Mouse (Mus musculus) heart, embryonic 10.5 days (tissue): ENCODE results near the gene Wdr12. TPM values are rescaled to one million over a fixed set of nuclear protein-coding genes. Genes with fewer than 3 reads are reported as not detected.
"Not testable (repeated sequence)": the region's sequence is repeated elsewhere in the genome, so short reads cannot be mapped to it uniquely, and the experiment has no call there.

Experiments used
- DNase-seq: peaks from one replicate; pipeline ENCODE4 v3.0.0-alpha.2; 2017; ENCODE audit warnings: low spot score
- H3K27ac ChIP-seq: fragments of 300-500 bp; sonication (generic); 2 replicates; pipeline ENCODE4 v1.5.1; 2016; ENCODE audit warnings: mild to moderate bottlenecking
- H3K27me3 ChIP-seq: fragments of 300-500 bp; sonication (generic); 2 replicates; pipeline ENCODE4 v1.6.1; 2016; ENCODE audit warnings: mild to moderate bottlenecking; ENCODE audit not compliant: poor library complexity, insufficient read depth, severe bottlenecking
- H3K36me3 ChIP-seq: fragments of 300-500 bp; sonication (generic); 2 replicates; pipeline ENCODE4 v1.6.1; 2016; ENCODE audit warnings: mild to moderate bottlenecking, moderate library complexity
- H3K4me1 ChIP-seq: fragments of 300-500 bp; sonication (generic); 2 replicates; pipeline ENCODE4 v1.6.1; 2016; ENCODE audit warnings: mild to moderate bottlenecking
- H3K4me3 ChIP-seq: fragments of 300-500 bp; sonication (generic); 2 replicates; pipeline ENCODE4 v1.5.1; 2016; ENCODE audit warnings: mild to moderate bottlenecking, moderate library complexity
- H3K9me3 ChIP-seq: fragments of 300-500 bp; sonication (generic); 2 replicates; pipeline ENCODE4 v1.6.1; 2016; ENCODE audit warnings: mild to moderate bottlenecking, moderate library complexity
- WGBS: fragments of 180-500 bp; shearing (Covaris S2); methylation state at CpG from one replicate; pipeline ENCODE4 v1.1.7; 2016; 5-methylcytosine and 5-hydroxymethylcytosine counted together
- polyA plus RNA-seq: library from polyadenylated mRNA; unstranded; fragments of >200 nt; fragmentation: Nextera tagmentation; extraction: Ambion mirVana; gene quantifications from 2 replicates; pipeline ENCODE4 v1.2.1, GENCODE M21; 2016

The Wdr12 gene
- polyA plus RNA-seq, 1 experiment from 2014 or later, result 54.9 TPM

DNA sequence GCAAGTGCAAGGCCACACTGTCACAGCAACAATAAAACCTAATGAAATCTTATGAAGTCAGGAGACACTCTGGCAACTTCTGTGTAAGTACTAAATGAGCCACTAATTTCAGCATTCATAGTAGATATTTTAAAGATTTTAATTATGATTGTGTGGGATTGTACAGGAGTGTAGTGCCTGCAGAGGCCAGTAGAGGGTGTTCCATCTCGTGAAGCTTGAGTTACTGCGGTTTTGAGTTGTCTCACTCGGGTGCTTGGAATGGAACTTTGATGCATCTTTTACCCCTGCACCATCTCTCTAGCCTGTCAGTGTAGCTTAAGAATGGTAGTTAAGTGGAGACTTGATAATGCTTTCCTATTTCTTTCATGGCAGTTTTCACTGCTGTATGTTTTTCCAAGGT lies 43.8 kb downstream of the Wdr12 start:
- H3K27me3 ChIP-seq, result no peaks in the 10 kb centered on the region
- H3K9me3 ChIP-seq, result no peaks in the 10 kb centered on the region
- DNase-seq, result no peak
- no peaks in the 10 kb centered on the region for H3K4me1 ChIP-seq
- no peaks in the 10 kb centered on the region for H3K36me3 ChIP-seq
- H3K27ac ChIP-seq, result no peak overlapping the region
- no peak overlapping the region for H3K4me3 ChIP-seq
- 32% methylated on average over 3 of the region's 3 CpGs for WGBS

DNA sequence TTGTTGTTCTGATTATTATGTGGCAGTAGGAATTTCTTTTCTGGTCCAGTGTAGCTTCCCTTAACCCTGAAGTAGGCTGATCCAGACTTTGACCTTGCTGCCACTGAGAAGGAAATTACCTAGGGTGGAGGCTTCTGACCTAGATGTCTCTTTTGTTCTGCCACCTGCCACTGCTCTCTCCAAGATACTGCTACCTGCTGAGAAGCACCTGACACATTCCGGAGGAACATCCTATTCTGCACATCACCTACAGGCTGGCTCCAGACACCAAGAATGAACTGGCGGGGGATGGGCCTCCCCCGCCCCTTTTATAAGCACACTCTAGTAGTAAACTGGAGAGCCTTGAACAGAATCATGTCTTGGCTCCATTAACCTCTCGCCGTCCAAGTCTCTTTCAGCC lies 51.0 kb downstream of the Wdr12 start:
- not testable (repeated sequence) for DNase-seq, H3K36me3 ChIP-seq, H3K27ac ChIP-seq, H3K4me1 ChIP-seq, H3K9me3 ChIP-seq, H3K4me3 ChIP-seq
- WGBS, result 86% methylated on average over 5 of the region's 5 CpGs
- peaks cover 25% of the 10 kb centered on the region for H3K27me3 ChIP-seq

DNA sequence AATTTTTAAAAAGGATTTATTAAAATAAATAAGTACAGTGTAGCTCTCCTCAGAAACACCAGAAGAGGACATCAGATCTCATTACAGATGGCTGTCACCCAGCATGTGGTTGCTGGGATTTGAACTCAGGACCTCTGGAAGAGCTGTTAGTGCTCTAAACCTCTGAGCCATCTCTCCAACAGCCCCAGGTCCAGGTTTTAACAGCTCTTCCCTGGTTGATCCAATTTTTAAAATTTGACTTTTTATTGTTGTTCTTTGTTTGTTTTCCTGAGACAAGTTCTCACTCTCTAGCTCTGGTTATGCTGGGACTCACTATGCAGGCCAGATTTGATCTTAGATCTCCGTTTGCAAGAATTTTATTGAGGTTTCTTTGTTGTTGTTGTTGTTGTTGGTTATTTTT lies 53.9 kb downstream of the Wdr12 start:
- no peaks in the 10 kb centered on the region for H3K9me3 ChIP-seq
- peaks cover 35% of the 10 kb centered on the region for H3K27me3 ChIP-seq
- H3K27ac ChIP-seq, result no peak overlapping the region
- no peaks in the 10 kb centered on the region for H3K36me3 ChIP-seq
- no peak overlapping the region for H3K4me3 ChIP-seq
- H3K4me1 ChIP-seq, result 0 out of 2 replicates have a peak, but pooled peaks cover 4% of the 10 kb centered on the region
- no peak for DNase-seq
- 86% methylated on average over 1 of the region's 1 CpGs for WGBS

DNA sequence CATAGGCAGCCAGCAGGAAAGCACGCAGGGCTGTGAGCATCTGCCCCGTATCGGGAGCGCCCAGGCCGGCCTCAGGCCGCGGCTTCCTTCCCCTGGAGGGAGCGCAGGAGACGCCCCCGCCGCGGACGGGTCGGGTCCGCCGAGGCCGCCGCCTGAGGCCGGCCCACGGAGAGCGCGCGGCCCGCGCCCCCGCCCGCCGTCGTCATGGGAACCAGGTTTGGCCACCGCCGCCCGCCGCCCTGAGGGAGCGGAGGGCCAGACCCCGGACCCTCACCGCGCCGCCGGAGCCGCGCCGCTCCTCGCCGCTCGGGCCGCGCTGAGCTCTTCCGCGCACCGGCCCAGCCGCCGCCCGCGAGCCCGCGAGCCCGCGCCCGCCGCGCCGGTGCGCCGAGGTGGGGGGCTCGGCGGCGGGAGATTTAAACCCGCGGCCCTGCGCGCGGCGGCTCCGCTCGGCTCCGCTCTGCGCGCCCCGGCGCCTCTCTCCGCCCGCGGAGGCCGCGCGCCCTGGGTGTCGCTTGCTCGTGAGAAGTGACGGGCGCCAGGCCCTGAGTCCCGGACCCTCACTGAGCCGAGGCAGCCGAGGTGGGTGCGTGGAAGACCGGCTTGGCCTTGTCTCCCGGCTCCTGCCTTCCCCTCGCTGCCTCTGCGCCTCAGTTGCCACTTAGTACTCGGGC lies 55.5 kb downstream of the Wdr12 start, which contains the start of gene Ica1l:
Ica1l (minus strand) TSS at position 389 of the 674 bp plus-strand sequence.
- Histone ChIP-seq H3K4me3 (peak within 1 kb of the TSS; percentile 77), H3K27ac (peak within 1 kb of the TSS; percentile 80), H3K4me1 (0 out of 2 replicates have a peak, but pooled peaks cover 4% of the 10 kb centered on the region), H3K9me3 (no peaks in the 10 kb centered on the region), H3K27me3 (peaks cover 37% of the 10 kb centered on the region), H3K36me3 (no peaks in the 10 kb centered on the region)
- 1% methylated on average over 95 of the region's 99 CpGs for WGBS
- peak; percentile 76 for DNase-seq

DNA sequence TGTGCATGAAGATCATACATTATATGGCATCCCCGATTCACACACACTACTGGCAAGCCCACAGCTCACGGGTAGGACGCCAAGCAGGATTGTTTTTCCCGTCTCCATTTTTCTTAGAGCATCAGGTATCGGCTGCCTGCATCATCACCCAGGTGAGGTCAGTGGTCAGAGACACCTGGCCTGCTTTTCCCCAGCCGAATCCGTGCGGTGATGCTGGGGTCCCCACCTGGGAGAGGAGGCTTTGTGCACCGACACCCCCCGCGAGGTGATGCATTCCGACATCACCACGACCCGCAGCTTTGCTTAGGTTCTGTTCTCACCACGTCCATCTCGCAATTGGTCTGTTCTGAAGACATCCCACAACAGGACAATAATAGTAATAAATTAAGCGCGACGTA lies 56.0 kb downstream of the Wdr12 start:
- Histone ChIP-seq H3K4me1 (0 out of 2 replicates have a peak, but pooled peaks cover 4% of the 10 kb centered on the region), H3K36me3 (no peaks in the 10 kb centered on the region), H3K4me3 (peak overlapping the region; percentile 77), H3K27ac (peak overlapping the region; percentile 80; the same call in 1 of the 2 replicates), H3K9me3 (no peaks in the 10 kb centered on the region), H3K27me3 (peaks cover 37% of the 10 kb centered on the region)
- 5% methylated on average over 19 of the region's 19 CpGs for WGBS
- DNase-seq, result no peak

DNA sequence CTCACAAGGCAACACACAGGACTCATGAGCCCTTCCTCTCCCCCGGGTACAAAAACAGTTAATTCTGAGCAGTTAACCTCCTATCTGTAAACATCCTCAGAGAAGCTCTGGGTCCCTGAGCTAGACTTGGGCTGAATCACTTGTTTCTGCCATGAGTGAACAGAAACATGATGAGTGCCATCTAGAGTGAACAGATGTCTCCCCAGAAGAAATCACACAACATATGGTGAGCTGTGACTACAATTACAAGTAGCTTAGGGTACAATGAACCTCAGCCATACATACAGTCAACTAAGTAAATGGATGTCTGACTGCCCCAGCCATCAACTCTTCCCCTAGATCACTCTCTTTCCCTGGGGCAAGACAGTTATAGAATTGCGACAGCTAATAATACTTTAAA lies 63.4 kb downstream of the Wdr12 start:
- WGBS, result 84% methylated on average over 2 of the region's 2 CpGs
- no peaks in the 10 kb centered on the region for H3K4me1 ChIP-seq
- no peaks in the 10 kb centered on the region for H3K9me3 ChIP-seq
- no peak overlapping the region for H3K4me3 ChIP-seq
- H3K36me3 ChIP-seq, result no peaks in the 10 kb centered on the region
- no peak overlapping the region for H3K27ac ChIP-seq
- DNase-seq, result no peak
- H3K27me3 ChIP-seq, result peaks cover 3% of the 10 kb centered on the region; the same call in 1 of the 2 replicates

Other genes with a start within 250 kb of the Wdr12 start
- gene Fam117b, start 185.6 kb downstream of the Wdr12 start, polyA plus RNA-seq, result 4.6 and 6.7 TPM in 2 replicates
- 0.26 and 0.68 TPM in 2 replicates for gene Ica1l, start 55.5 kb downstream of the Wdr12 start, polyA plus RNA-seq
- gene Carf, start 398 bp downstream of the Wdr12 start, polyA plus RNA-seq, result 5.2 and 5.6 TPM in 2 replicates
- 7.3 and 10.6 TPM in 2 replicates for gene Nbeal1, start 82.0 kb upstream of the Wdr12 start, polyA plus RNA-seq
- 36.8 and 42.7 TPM in 2 replicates for gene Cyp20a1, start 244.7 kb upstream of the Wdr12 start, polyA plus RNA-seq